Mouse (Mus musculus) myocyte (in vitro differentiated cells): ENCODE results near the gene Xrra1. TPM values are rescaled to one million over a fixed set of nuclear protein-coding genes. Genes with fewer than 3 reads are reported as not detected.

Source experiments
- H3K27me3 ChIP-seq: one replicate; pipeline ENCODE4 v1.6.1; 2011; ENCODE audit not compliant: control insufficient read depth, insufficient read depth, insufficient read length
- H3K36me3 ChIP-seq: one replicate; pipeline ENCODE4 v1.6.1; 2011; ENCODE audit not compliant: control insufficient read depth, insufficient read depth
- H3K4me2 ChIP-seq: one replicate; pipeline ENCODE4 v1.6.1; 2011; ENCODE audit warnings: low read depth, control low read depth
- H3K4me3 ChIP-seq: one replicate; pipeline ENCODE4 v1.5.1; 2011; ENCODE audit warnings: mild to moderate bottlenecking, control low read depth, moderate library complexity
- H3K79me2 ChIP-seq: one replicate; pipeline ENCODE4 v1.6.1; 2011; ENCODE audit not compliant: control insufficient read depth, insufficient read depth
- H3ac ChIP-seq: one replicate; pipeline ENCODE4 v1.6.1; 2011; ENCODE audit not compliant: control insufficient read depth, insufficient read length
- CEBPB ChIP-seq: IDR thresholded peaks from 2 replicates; pipeline ENCODE4 v1.6.1; 2011; ENCODE audit warnings: mild to moderate bottlenecking, moderate library complexity; ENCODE audit not compliant: poor library complexity, insufficient read depth, severe bottlenecking
- E2F4 ChIP-seq: IDR thresholded peaks from one replicate; pipeline ENCODE4 v1.6.1; 2011; ENCODE audit warnings: mild to moderate bottlenecking, control low read depth, moderate library complexity; ENCODE audit not compliant: insufficient read depth
- MAX ChIP-seq: IDR thresholded peaks from one replicate; pipeline ENCODE4 v1.6.1; 2011; ENCODE audit warnings: low read depth, mild to moderate bottlenecking, control low read depth
- MYOD1 ChIP-seq, 3 experiments: IDR thresholded peaks; one replicate each; pipeline ENCODE4 v1.6.1; 2011; ENCODE audit warnings: control low read depth in 2 of 3, low read depth in 2 of 3, mild to moderate bottlenecking in 2 of 3, moderate library complexity in 1 of 3; ENCODE audit not compliant: insufficient read length in 2 of 3, control insufficient read depth in 1 of 3
- MYOG ChIP-seq, 3 experiments: IDR thresholded peaks; one replicate each; pipeline ENCODE4 v1.6.1; 2011; ENCODE audit warnings: control low read depth in 2 of 3, low read depth in 2 of 3, mild to moderate bottlenecking in 2 of 3; ENCODE audit not compliant: insufficient read length in 2 of 3, control insufficient read depth in 1 of 3, insufficient read depth in 1 of 3
- POLR2A ChIP-seq: IDR thresholded peaks from one replicate; pipeline ENCODE4 v1.6.1; 2011; ENCODE audit warnings: low read depth, mild to moderate bottlenecking, control low read depth, moderate library complexity; ENCODE audit not compliant: insufficient read length
- POLR2AphosphoS2 ChIP-seq: IDR thresholded peaks from one replicate; pipeline ENCODE4 v1.6.1; 2011; ENCODE audit warnings: low read depth, control low read depth; ENCODE audit not compliant: insufficient read length
- REST ChIP-seq: IDR thresholded peaks from one replicate; pipeline ENCODE4 v1.6.1; 2011; ENCODE audit warnings: mild to moderate bottlenecking, control low read depth, moderate library complexity; ENCODE audit not compliant: insufficient read depth, insufficient read length
- SRF ChIP-seq: IDR thresholded peaks from one replicate; pipeline ENCODE4 v1.6.1; 2011; ENCODE audit warnings: low read depth; ENCODE audit not compliant: control insufficient read depth, insufficient read length
- TCF12 ChIP-seq: IDR thresholded peaks from one replicate; pipeline ENCODE4 v1.6.1; 2011; ENCODE audit warnings: mild to moderate bottlenecking, control low read depth; ENCODE audit not compliant: poor library complexity, insufficient read depth, severe bottlenecking
- TCF3 ChIP-seq: IDR thresholded peaks from one replicate; pipeline ENCODE4 v1.6.1; 2011; ENCODE audit warnings: low read depth, control low read depth; ENCODE audit not compliant: insufficient read length
- USF1 ChIP-seq: IDR thresholded peaks from one replicate; pipeline ENCODE4 v1.6.1; 2011; ENCODE audit warnings: low read depth, mild to moderate bottlenecking, control low read depth, moderate library complexity
- polyA plus RNA-seq: library from polyadenylated mRNA; unstranded; fragments of >200 nt; fragmentation: generic; extraction: Trizol; gene quantifications from one replicate; pipeline ENCODE4 v1.2.1, GENCODE M21; 2012; ENCODE audit warnings: missing spikeins

The Xrra1 gene
- polyA plus RNA-seq, 1 experiment, result 0.31 TPM

DNA sequence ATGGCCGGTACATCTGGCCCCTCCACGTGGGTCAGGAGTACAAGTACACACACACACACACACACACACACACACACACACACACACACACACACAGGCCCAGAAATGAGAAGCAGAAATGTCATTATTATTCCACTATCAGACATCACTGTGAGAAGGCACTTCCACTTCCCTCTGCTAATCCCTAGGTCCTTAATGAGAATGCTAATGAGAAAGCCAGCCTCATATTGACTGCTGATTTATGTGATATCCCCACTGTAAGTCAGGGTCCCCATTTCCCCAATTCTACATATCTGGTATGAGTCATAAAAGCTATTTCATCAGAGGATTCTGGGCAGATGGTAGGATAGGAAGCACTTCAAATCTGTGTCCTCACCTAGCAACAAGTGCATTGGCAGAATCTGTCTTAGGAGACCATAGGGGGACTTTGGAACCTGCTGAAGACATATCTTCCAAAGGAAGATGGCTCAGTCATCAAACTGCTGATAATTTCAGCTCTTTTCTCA is 28.4 kb downstream of the Xrra1 start:
- Histone ChIP-seq H3K4me2 (no peak overlapping the region), H3K27me3 (no peaks in the 10 kb centered on the region), H3K4me3 (no peak overlapping the region), H3K79me2 (no peaks in the 10 kb centered on the region), H3ac (no peak overlapping the region), H3K36me3 (no peaks in the 10 kb centered on the region)
- TF ChIP-seq TCF12 (no peak), MYOD1 (IDR thresholded peaks at IDR 0.05; ENCODE audit: control insufficient read depth in 1 of 3, insufficient read length in 2 of 3, low read depth in 2 of 3) (no peak), POLR2AphosphoS2 (no peak), E2F4 (no peak), SRF (no peak), MYOG (IDR thresholded peaks at IDR 0.05; ENCODE audit: control insufficient read depth in 1 of 3, insufficient read depth in 1 of 3, insufficient read length in 2 of 3, low read depth in 2 of 3) (no peak), MAX (no peak), CEBPB (no peak), TCF3 (no peak)

- H3K79me2 ChIP-seq, result no peaks in the 10 kb centered on the region
- H3ac ChIP-seq, result no peak overlapping the region
- H3K27me3 ChIP-seq, result no peaks in the 10 kb centered on the region
- TF ChIP-seq SRF, result no peak
- TF ChIP-seq CEBPB, result no peak
- no peak for TF ChIP-seq REST
- no peak for TF ChIP-seq POLR2AphosphoS2
- no peak for TF ChIP-seq USF1
- no peak for TF ChIP-seq TCF12
- H3K4me3 ChIP-seq, result no peak overlapping the region
- H3K4me2 ChIP-seq, result no peak overlapping the region
- H3K36me3 ChIP-seq, result no peaks in the 10 kb centered on the region
These were observed 28.8 kb downstream of the Xrra1 start for GRCm38 (mm10) chr7:99887743-99888142.

DNA sequence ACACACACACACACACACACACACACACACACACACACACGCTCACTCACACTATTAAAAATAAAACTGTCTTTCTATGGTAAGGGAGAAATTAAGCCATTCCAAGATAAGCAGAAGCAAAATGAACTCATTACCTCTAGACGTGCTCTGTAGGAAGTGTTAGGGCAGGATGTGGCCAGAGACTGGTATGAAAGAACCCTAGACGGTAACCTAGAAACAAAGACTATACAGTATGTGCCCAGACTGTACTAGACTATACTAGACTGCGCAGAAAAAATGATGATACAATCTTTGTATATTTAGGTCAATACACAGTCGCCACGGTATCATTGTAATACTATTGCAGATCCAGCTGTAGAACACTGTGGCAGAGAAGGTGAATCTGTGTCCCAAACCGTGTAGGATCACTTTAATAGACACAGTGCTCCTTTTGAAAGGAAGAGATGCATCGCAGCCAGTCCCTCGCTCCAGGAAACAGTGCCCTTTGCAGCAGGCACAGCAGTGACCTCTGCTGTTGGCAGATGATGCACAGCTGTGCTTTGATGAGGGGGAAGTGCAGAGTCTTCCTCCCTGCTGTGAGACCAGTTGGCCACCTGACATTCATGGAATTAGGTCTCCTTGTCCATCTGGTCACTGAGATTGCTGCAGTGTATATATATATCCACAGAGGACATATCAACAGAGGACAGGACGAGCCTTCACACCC is 30.4 kb downstream of the Xrra1 start:
- H3K27me3 ChIP-seq, result peaks cover 4% of the 10 kb centered on the region
- no peak overlapping the region for H3K4me2 ChIP-seq
- H3K36me3 ChIP-seq, result no peaks in the 10 kb centered on the region
- no peak overlapping the region for H3ac ChIP-seq
- TF ChIP-seq MYOG (IDR thresholded peaks at IDR 0.05; ENCODE audit: control insufficient read depth in 1 of 3, insufficient read depth in 1 of 3, insufficient read length in 2 of 3, low read depth in 2 of 3), result no peak
- TF ChIP-seq E2F4, result no peak
- TF ChIP-seq SRF, result no peak
- no peak for TF ChIP-seq USF1
- no peak for TF ChIP-seq POLR2A
- no peak for TF ChIP-seq POLR2AphosphoS2
- no peak for TF ChIP-seq MYOD1 (IDR thresholded peaks at IDR 0.05; ENCODE audit: control insufficient read depth in 1 of 3, insufficient read length in 2 of 3, low read depth in 2 of 3)
- TF ChIP-seq CEBPB, result no peak
- no peak for TF ChIP-seq TCF12
- H3K4me3 ChIP-seq, result no peak overlapping the region
- no peaks in the 10 kb centered on the region for H3K79me2 ChIP-seq

DNA sequence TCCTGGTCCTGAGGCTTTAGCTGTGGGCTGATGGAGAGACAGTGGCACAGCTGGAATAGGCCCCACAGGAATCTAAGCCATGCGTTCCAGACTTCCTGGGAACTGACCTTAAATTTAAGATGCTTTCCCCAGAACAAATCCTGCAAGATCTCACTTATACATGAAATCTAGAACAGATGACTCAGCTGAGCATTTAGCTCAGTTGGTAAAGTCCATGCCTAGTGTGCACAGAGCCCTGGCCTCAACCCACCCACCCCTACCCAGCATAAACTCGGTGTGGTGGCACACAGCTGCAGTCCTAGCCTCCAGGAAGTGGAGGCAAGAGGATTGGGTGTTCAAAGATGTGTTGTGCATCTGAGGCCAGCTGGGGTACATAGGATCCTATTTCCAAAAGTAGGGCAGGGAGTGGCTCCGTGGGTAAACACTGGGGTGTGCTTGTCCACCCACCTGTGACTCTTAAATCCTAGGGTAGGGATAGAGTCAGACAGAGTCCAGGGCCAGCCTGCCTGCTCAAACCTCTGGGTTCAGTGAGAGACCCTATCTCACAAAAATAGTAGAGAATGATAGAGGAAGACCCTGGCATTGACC is 31.3 kb downstream of the Xrra1 start:
- no peak for TF ChIP-seq POLR2AphosphoS2
- TF ChIP-seq POLR2A, result no peak
- TF ChIP-seq TCF3, result no peak
- TF ChIP-seq MYOG (IDR thresholded peaks at IDR 0.05; ENCODE audit: control insufficient read depth in 1 of 3, insufficient read depth in 1 of 3, insufficient read length in 2 of 3, low read depth in 2 of 3), result no peak
- TF ChIP-seq USF1, result no peak
- no peak for TF ChIP-seq SRF
- Histone ChIP-seq H3K4me3 (no peak overlapping the region), H3K4me2 (no peak overlapping the region), H3K36me3 (no peaks in the 10 kb centered on the region), H3K27me3 (peaks cover 11% of the 10 kb centered on the region), H3K79me2 (no peaks in the 10 kb centered on the region), H3ac (no peak overlapping the region)

GRCm38 (mm10) chr7:99891471-99891870 is 32.6 kb downstream of the Xrra1 start:
- no peak overlapping the region for H3ac ChIP-seq
- TF ChIP-seq POLR2A (no peak), POLR2AphosphoS2 (no peak), E2F4 (no peak), USF1 (peak; percentile 36)
- no peak overlapping the region for H3K4me3 ChIP-seq
- H3K4me2 ChIP-seq, result no peak overlapping the region
- no peaks in the 10 kb centered on the region for H3K79me2 ChIP-seq
- H3K27me3 ChIP-seq, result peaks cover 11% of the 10 kb centered on the region
- H3K36me3 ChIP-seq, result no peaks in the 10 kb centered on the region
